In genomic region chr4:132776764-132777163, GRCm38 (mm10) we compare ENCODE assay signal across 9 mouse cellular contexts. TPM values are rescaled to one million over a fixed set of nuclear protein-coding genes. Genes with fewer than 3 reads are reported as not detected.
A peak's percentile ranks its signal among the peaks of the same experiment; 100 is the strongest.
DNase-seq lines count a peak whose midpoint lies in the region; ATAC-seq and TF ChIP-seq lines count a peak whose summit lies in the region.
"Had no signal": no experiment of that assay in that cellular context is flagged by ENCODE, and none has a peak within 500 bp of the region (broad histone marks: within the 10 kb centered on the region; RNA-seq: fewer than 3 reads in every experiment).

No protein-coding gene starts in this region.

- 80% methylated on average over 5 of the region's 5 CpGs for WGBS in liver, adult 2 months
- 83% methylated on average over 5 of the region's 5 CpGs for WGBS in liver, embryonic 12.5 days (ENCODE audit: insufficient replicate concordance)
- 81% methylated on average over 5 of the region's 5 CpGs for WGBS in lung, adult 2 months

- peak; percentile 24 for DNase-seq in liver, adult 2 months (ENCODE audit: extremely low read depth, low read depth, low spot score)
- peak; percentile 67 for DNase-seq in adrenal gland, postnatal 25 days
- DNase-seq in frontal cortex, adult 2 months (ENCODE audit: extremely low spot score in 1 of 2, low spot score in 1 of 2), result peak; percentile 59 to 93
- peak; percentile 75 to 83 for DNase-seq in kidney, postnatal 25 days
- peak; percentile 63 for DNase-seq in lung, adult 2 months
- peak; percentile 69 for DNase-seq in right cerebral cortex, postnatal 25 days
- DNase-seq in urinary bladder, postnatal 36 days (ENCODE audit: low spot score in 2 of 2), result peak; percentile 58 to 72

- no peak overlapping the region for H3K9ac ChIP-seq in liver, adult 2 months (ENCODE audit: low read depth, low read length)
- H3K9ac ChIP-seq in liver, embryonic 12.5 days, result no peak overlapping the region
- H3K9ac ChIP-seq: neural tube, embryonic 12.5 days had no signal

- H3K36me3 ChIP-seq in liver, adult 2 months (ENCODE audit: control insufficient read depth, insufficient read depth, low read length), result peaks cover 22% of the 10 kb centered on the region; the same call in 1 of the 2 replicates
- H3K36me3 ChIP-seq in liver, embryonic 12.5 days, result peaks cover 90% of the 10 kb centered on the region

- H3K4me2 ChIP-seq in liver, embryonic 12.5 days, result no peak overlapping the region
- H3K4me2 ChIP-seq: neural tube, embryonic 12.5 days had no signal

- no peaks in the 10 kb centered on the region for H3K79me2 ChIP-seq in liver, adult 2 months (ENCODE audit: control insufficient read depth, insufficient read depth, low read length)

- no peak overlapping the region for H3K27ac ChIP-seq in liver, adult 2 months (replicated peaks; ENCODE audit: insufficient read depth, low read depth, low read length)
- H3K27ac ChIP-seq in liver, embryonic 12.5 days, result no peak overlapping the region
- H3K27ac ChIP-seq: neural tube, embryonic 12.5 days had no signal

- no peaks in the 10 kb centered on the region for H3K4me1 ChIP-seq in liver, adult 2 months (ENCODE audit: control insufficient read depth, insufficient read depth, low read length)
- H3K4me1 ChIP-seq in liver, embryonic 12.5 days, result no peaks in the 10 kb centered on the region
- no peaks in the 10 kb centered on the region for H3K4me1 ChIP-seq in lung, adult 2 months (ENCODE audit: control insufficient read depth, insufficient read depth, low read length)
- H3K4me1 ChIP-seq: neural tube, embryonic 12.5 days had no signal

- no peak overlapping the region for H3K4me3 ChIP-seq in liver, adult 2 months (ENCODE audit: insufficient read depth, low read depth, low read length)
- no peak overlapping the region for H3K4me3 ChIP-seq in liver, embryonic 12.5 days
- H3K4me3 ChIP-seq in lung, adult 2 months (replicated peaks; ENCODE audit: extremely low read depth, low read depth, low read length), result no peak overlapping the region
- H3K4me3 ChIP-seq: neural tube, embryonic 12.5 days had no signal

- H3K27me3 ChIP-seq in liver, adult 2 months (ENCODE audit: control insufficient read depth, insufficient read depth, low read length), result no peaks in the 10 kb centered on the region
- no peaks in the 10 kb centered on the region for H3K27me3 ChIP-seq in liver, embryonic 12.5 days (replicated peaks)
- H3K27me3 ChIP-seq: neural tube, embryonic 12.5 days had no signal

- ATAC-seq in liver, embryonic 12.5 days, result no peak

- no peaks in the 10 kb centered on the region for H3K9me3 ChIP-seq in liver, embryonic 12.5 days (replicated peaks)
- H3K9me3 ChIP-seq: neural tube, embryonic 12.5 days had no signal

- TF ChIP-seq POLR2A in liver, adult 2 months (IDR thresholded peaks at IDR 0.05; ENCODE audit: extremely low read depth, insufficient read depth, low read length), result no peak
- no peak for TF ChIP-seq POLR2A in lung, adult 2 months (IDR thresholded peaks at IDR 0.05; ENCODE audit: borderline replicate concordance, extremely low read depth, low read depth, low read length)

- peak; percentile 73 for TF ChIP-seq CTCF in liver, adult 2 months (IDR thresholded peaks at IDR 0.05; ENCODE audit: low read depth, low read length)
- TF ChIP-seq CTCF in lung, adult 2 months (IDR thresholded peaks at IDR 0.05; ENCODE audit: insufficient read depth, low read length), result peak; percentile 72

RNA-seq across cellular contexts. Expression of gene Rpa2, which starts 8.6 kb away (rescaled TPM):
- total RNA-seq in liver, adult 2 months (2014; rRNA removed), result 6.6 and 8.1 TPM in 2 replicates
- polyA plus RNA-seq in liver, adult 2 months (2012; rRNA removed), result 9.2 and 11.1 TPM in 2 replicates
- 123 and 128 TPM in 2 replicates for polyA plus RNA-seq in liver, embryonic 12.5 days (2016; fragmentation: Nextera tagmentation; extraction: Ambion mirVana)
- 17.7 and 19.4 TPM in 2 replicates for total RNA-seq in adrenal gland, postnatal 25 days (2021)
- polyA plus RNA-seq in frontal cortex, adult 2 months (2012; rRNA removed), result 13.2 and 16.6 TPM in 2 replicates
- 9.7 and 9.9 TPM in 2 replicates for polyA plus RNA-seq in lung, adult 2 months (2012; rRNA removed)

RNA-seq across cellular contexts. Expression of gene Themis2, which starts 19.4 kb away (rescaled TPM):
- total RNA-seq in liver, adult 2 months (2014; rRNA removed), result 2.5 and 3.0 TPM in 2 replicates
- 1.3 and 3.1 TPM in 2 replicates for polyA plus RNA-seq in liver, adult 2 months (2012; rRNA removed)
- 2.1 and 2.3 TPM in 2 replicates for polyA plus RNA-seq in liver, embryonic 12.5 days (2016; fragmentation: Nextera tagmentation; extraction: Ambion mirVana)
- 0.48 and 1.4 TPM in 2 replicates for total RNA-seq in adrenal gland, postnatal 25 days (2021)
- 1.1 and 1.2 TPM in 2 replicates for polyA plus RNA-seq in frontal cortex, adult 2 months (2012; rRNA removed)
- 13.6 and 16.5 TPM in 2 replicates for polyA plus RNA-seq in lung, adult 2 months (2012; rRNA removed)

RNA-seq across cellular contexts. Expression of gene Smpdl3b, which starts 19.7 kb away (rescaled TPM):
- 0.34 and 0.65 TPM in 2 replicates for total RNA-seq in liver, adult 2 months (2014; rRNA removed)
- polyA plus RNA-seq in liver, adult 2 months (2012; rRNA removed), result 0.16 and 0.34 TPM in 2 replicates
- polyA plus RNA-seq in liver, embryonic 12.5 days (2016; fragmentation: Nextera tagmentation; extraction: Ambion mirVana), result 1.9 and 2.0 TPM in 2 replicates
- 35.5 and 35.9 TPM in 2 replicates for total RNA-seq in adrenal gland, postnatal 25 days (2021)
- polyA plus RNA-seq in frontal cortex, adult 2 months (2012; rRNA removed), result 2.2 and 3.1 TPM in 2 replicates
- polyA plus RNA-seq in lung, adult 2 months (2012; rRNA removed), result 4.7 and 6.6 TPM in 2 replicates

RNA-seq across cellular contexts. Expression of gene Xkr8, which starts 44.4 kb away (rescaled TPM):
- total RNA-seq in liver, adult 2 months (2014; rRNA removed), result 3.0 and 6.1 TPM in 2 replicates
- 5.9 and 10.1 TPM in 2 replicates for polyA plus RNA-seq in liver, adult 2 months (2012; rRNA removed)
- polyA plus RNA-seq in liver, embryonic 12.5 days (2016; fragmentation: Nextera tagmentation; extraction: Ambion mirVana), result 3.6 and 4.0 TPM in 2 replicates
- 7.2 and 10.1 TPM in 2 replicates for total RNA-seq in adrenal gland, postnatal 25 days (2021)
- 3.0 and 4.1 TPM in 2 replicates for polyA plus RNA-seq in frontal cortex, adult 2 months (2012; rRNA removed)
- 8.7 and 10.4 TPM in 2 replicates for polyA plus RNA-seq in lung, adult 2 months (2012; rRNA removed)

Comparison
In these comparisons a context has a peak if more than half of its experiments do, and no peak if none do; other contexts are left out.
1. DNase-seq: peak in every context shown above with its lines; median percentile 79 in kidney, postnatal 25 days; 76 in frontal cortex, adult 2 months; 69 in right cerebral cortex, postnatal 25 days; 67 in adrenal gland, postnatal 25 days; 65 in urinary bladder, postnatal 36 days; 63 in lung, adult 2 months; 24 in liver, adult 2 months.